Mouse (Mus musculus) heart, embryonic 14.5 days (tissue): ENCODE measurements at regions not wholly inside any gene's neighbourhood (a gene's known extent, or its start where the extent isn't known, plus 50 kb on each side); places are given as distances from the start of the nearest gene placed in this dataset.

ENCODE experiments used
- ATAC-seq: fragments of 200-750 bp; cut with Nextera tagmentation; 2 replicates; pipeline ENCODE4 v1.8.0; 2017; ENCODE audit warnings: low read depth, moderate TSS enrichment; ENCODE audit not compliant: insufficient number of reproducible peaks, insufficient read depth, low FRiP score
- H3K27ac ChIP-seq, 2 experiments: fragments of 200-500 bp in 1 of 2; fragments of 300-500 bp in 1 of 2; sonication (generic) in 1 of 2; replicated peaks in 1 of 2; 2 replicates each; pipeline ENCODE4 v1.5.1; 2012 to 2014; ENCODE audit warnings: low read depth in 2 of 2, low read length in 2 of 2, control low read depth in 1 of 2, mild to moderate bottlenecking in 1 of 2, mixed read lengths in 1 of 2; ENCODE audit not compliant: control insufficient read depth in 1 of 2, insufficient read depth in 1 of 2
- H3K27me3 ChIP-seq: fragments of 300-500 bp; sonication (generic); 2 replicates; pipeline ENCODE4 v1.6.1; 2014; ENCODE audit warnings: mild to moderate bottlenecking, low read length, control low read depth; ENCODE audit not compliant: control insufficient read depth, insufficient read depth
- H3K36me3 ChIP-seq: fragments of 300-500 bp; sonication (generic); 2 replicates; pipeline ENCODE4 v1.6.1; 2014; ENCODE audit warnings: mild to moderate bottlenecking, control low read depth, low read length, mixed read lengths; ENCODE audit not compliant: control insufficient read depth, insufficient read depth
- H3K4me1 ChIP-seq, 2 experiments: fragments of 200-500 bp in 1 of 2; fragments of 300-500 bp in 1 of 2; sonication (generic) in 1 of 2; 2 replicates each; pipeline ENCODE4 v1.6.1; 2012 to 2014; ENCODE audit warnings: low read length in 2 of 2, control low read depth in 1 of 2, mixed read lengths in 1 of 2; ENCODE audit not compliant: control insufficient read depth in 2 of 2, insufficient read depth in 2 of 2
- H3K4me2 ChIP-seq: fragments of 300-500 bp; sonication (generic); 2 replicates; pipeline ENCODE4 v1.6.1; 2014; ENCODE audit warnings: mild to moderate bottlenecking, low read length
- H3K4me3 ChIP-seq, 2 experiments: fragments of 200-500 bp in 1 of 2; fragments of 300-500 bp in 1 of 2; sonication (generic) in 1 of 2; 2 replicates each; pipeline ENCODE4 v1.5.1; 2012 to 2014; ENCODE audit warnings: low read length in 2 of 2, mild to moderate bottlenecking in 2 of 2, control low read depth in 1 of 2, low read depth in 1 of 2, moderate library complexity in 1 of 2; ENCODE audit not compliant: control insufficient read depth in 1 of 2, insufficient read depth in 1 of 2
- H3K9ac ChIP-seq: fragments of 300-500 bp; sonication (generic); 2 replicates; pipeline ENCODE4 v1.6.1; 2014; ENCODE audit warnings: mild to moderate bottlenecking, low read length
- H3K9me3 ChIP-seq: fragments of 300-500 bp; sonication (generic); 2 replicates; pipeline ENCODE4 v1.6.1; 2016; ENCODE audit warnings: low read length, control low read depth; ENCODE audit not compliant: control insufficient read depth
- WGBS: fragments of 180-500 bp; shearing (Covaris S2); extraction: QIAGEN DNeasy Blood & Tissue Kit; methylation state at CpG from one replicate; pipeline ENCODE4 v1.1.7; 2014; 5-methylcytosine and 5-hydroxymethylcytosine counted together

- no peak for ATAC-seq
- no peak overlapping the region for H3K4me3 ChIP-seq
- H3K4me1 ChIP-seq, result no peaks in the 10 kb centered on the region
- no peaks in the 10 kb centered on the region for H3K9me3 ChIP-seq
- no peaks in the 10 kb centered on the region for H3K36me3 ChIP-seq
- H3K9ac ChIP-seq, result no peak overlapping the region
- no peaks in the 10 kb centered on the region for H3K27me3 ChIP-seq
- WGBS, result 74% methylated on average over 14 of the region's 14 CpGs
- H3K4me2 ChIP-seq, result no peak overlapping the region
- no peak overlapping the region for H3K27ac ChIP-seq
Observed at GRCm38 (mm10) chr10:95032760-95033716, 88.4 kb upstream of the Plxnc1 start.

DNA sequence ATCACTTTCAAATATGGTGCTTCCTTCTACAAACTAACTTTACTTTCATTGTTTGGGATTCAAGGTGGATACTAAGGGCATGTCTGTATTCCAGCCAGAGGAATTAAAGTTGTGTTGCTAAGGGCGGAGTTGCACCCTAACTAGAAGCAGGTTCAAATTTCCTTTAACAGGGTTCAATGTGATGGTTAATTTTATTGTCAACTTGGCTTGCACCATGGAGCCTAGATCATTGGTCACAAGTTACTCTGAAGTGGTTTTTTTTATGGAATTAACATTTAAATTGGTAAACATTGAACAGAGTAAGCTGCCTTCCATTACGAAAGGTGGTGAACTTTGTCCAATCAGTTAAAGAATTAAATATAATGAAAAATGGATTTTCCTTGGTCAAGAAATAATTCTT, 86.7 kb upstream of the Plxnc1 start:
- ATAC-seq, result no peak
- Histone ChIP-seq H3K4me1 (no peaks in the 10 kb centered on the region), H3K36me3 (no peaks in the 10 kb centered on the region), H3K4me3 (no peak overlapping the region), H3K4me2 (no peak overlapping the region), H3K27ac (no peak overlapping the region), H3K9ac (no peak overlapping the region), H3K27me3 (no peaks in the 10 kb centered on the region), H3K9me3 (no peaks in the 10 kb centered on the region)
- WGBS, result 91% methylated on average over 2 of the region's 2 CpGs

GRCm38 (mm10) chr10:95030801-95031200, 86.2 kb upstream of the Plxnc1 start:
- H3K9ac ChIP-seq, result no peak overlapping the region
- H3K36me3 ChIP-seq, result no peaks in the 10 kb centered on the region
- no peaks in the 10 kb centered on the region for H3K27me3 ChIP-seq
- H3K27ac ChIP-seq, result no peak overlapping the region
- H3K4me1 ChIP-seq, result no peaks in the 10 kb centered on the region
- H3K4me3 ChIP-seq, result no peak overlapping the region
- ATAC-seq, result no peak
- 71% methylated on average over 5 of the region's 5 CpGs for WGBS
- no peaks in the 10 kb centered on the region for H3K9me3 ChIP-seq
- no peak overlapping the region for H3K4me2 ChIP-seq

DNA sequence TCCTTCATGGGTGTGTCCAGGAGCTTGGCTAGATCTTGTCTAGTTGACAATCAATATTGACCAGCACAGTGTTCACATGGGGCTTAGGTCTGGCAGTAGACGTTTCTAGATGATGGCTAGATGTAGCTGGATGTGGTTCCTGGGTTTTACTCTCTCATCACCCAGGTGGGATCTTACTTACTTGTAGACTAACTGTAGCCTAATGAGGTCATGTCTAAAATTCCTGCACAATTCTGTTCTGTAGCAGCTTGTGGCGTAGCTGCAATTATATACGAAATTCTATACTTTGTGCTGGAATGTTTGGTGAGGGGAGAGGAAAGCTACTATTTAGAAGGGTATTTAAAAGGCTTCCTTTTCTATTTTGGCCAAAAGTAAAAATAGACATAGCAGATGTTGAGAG, 84.9 kb upstream of the Plxnc1 start:
- 70% methylated on average over 3 of the region's 3 CpGs for WGBS
- Histone ChIP-seq H3K9ac (no peak overlapping the region), H3K4me3 (no peak overlapping the region), H3K4me2 (no peak overlapping the region), H3K27ac (no peak overlapping the region), H3K27me3 (no peaks in the 10 kb centered on the region), H3K9me3 (no peaks in the 10 kb centered on the region), H3K36me3 (no peaks in the 10 kb centered on the region), H3K4me1 (no peaks in the 10 kb centered on the region)
- ATAC-seq, result no peak

DNA sequence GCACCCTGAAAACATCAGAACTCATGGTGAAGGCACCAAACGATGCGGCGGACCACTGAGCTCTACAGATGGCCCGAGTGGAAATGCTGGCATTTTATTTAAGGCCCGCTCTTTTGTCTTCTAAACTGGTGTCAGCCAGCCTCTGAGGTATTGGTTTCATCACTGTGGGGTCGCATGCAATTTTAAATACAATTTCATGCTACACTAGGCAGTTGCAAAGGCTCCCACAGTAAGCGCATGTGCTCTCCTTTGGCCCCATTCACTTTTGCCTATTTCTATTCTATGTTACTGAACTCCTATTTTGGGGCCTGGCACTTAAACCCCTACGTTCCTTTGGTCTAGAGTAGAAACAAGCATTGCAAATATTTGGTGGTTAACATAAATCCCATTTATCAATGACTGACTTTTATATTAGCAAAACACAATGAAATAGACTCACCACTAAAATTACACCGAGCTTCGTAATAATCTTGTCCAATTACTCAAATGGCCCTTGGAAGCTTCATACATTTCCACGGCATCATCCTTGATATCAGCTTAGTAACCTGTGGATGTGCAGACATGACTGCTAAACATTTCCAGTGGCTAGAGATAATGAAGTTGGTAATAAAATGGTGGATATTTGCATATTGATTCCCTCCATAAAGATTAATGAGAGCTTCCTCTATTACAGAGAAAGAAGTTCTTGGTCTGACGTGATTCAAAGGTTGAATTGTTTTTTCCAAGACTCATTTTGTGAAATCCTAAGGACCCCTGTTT, 81.1 kb upstream of the Plxnc1 start:
- no peak overlapping the region for H3K27ac ChIP-seq
- no peaks in the 10 kb centered on the region for H3K27me3 ChIP-seq
- WGBS, result 91% methylated on average over 12 of the region's 12 CpGs
- no peak overlapping the region for H3K4me3 ChIP-seq
- ATAC-seq, result no peak
- no peak overlapping the region for H3K4me2 ChIP-seq
- no peaks in the 10 kb centered on the region for H3K4me1 ChIP-seq
- H3K9me3 ChIP-seq, result no peaks in the 10 kb centered on the region
- H3K9ac ChIP-seq, result no peak overlapping the region
- H3K36me3 ChIP-seq, result no peaks in the 10 kb centered on the region

DNA sequence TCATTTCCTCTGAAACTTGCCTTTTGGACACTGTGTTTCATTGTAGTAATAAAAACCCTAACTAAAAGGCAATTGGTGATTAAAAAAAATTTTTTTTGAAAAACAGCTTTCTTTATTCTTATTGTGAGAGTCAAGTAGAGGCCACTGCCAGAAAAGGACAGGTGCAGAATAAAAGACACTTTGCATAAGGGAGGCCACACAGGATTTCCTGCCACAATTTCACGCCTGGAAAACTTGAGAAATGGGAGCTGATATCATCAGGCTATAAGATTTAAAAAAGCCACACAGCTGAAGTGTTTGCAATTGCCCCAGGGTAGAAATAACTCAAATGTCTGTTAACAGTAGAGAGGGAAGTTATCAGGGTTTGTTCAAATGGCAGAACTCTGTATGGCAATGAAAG, 76.6 kb upstream of the Plxnc1 start:
- Histone ChIP-seq H3K9me3 (no peaks in the 10 kb centered on the region), H3K4me3 (no peak overlapping the region), H3K4me1 (no peaks in the 10 kb centered on the region), H3K4me2 (no peak overlapping the region), H3K36me3 (no peaks in the 10 kb centered on the region), H3K9ac (no peak overlapping the region), H3K27me3 (no peaks in the 10 kb centered on the region), H3K27ac (no peak overlapping the region)
- WGBS, result 51% methylated on average over 1 of the region's 1 CpGs
- no peak for ATAC-seq

DNA sequence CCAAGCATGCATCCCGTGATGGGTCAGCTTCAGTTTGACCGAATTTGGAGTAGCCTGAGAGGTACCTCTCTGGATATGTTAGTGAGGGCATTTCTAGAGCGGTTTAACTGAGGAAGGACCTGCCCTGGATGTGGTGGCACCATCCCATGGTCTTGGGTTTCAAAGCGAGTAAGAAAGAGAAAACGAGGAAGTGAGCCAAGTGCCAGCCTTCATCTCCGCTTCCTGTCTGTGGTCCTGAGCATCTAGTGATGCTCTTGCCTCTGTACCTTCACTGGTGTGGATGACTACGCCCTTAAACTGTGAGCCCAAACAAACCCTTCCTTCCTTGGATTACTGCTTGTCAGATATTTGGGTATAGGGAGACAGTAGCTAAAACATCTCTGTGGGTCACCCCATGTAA, 72.3 kb upstream of the Plxnc1 start:
- no peaks in the 10 kb centered on the region for H3K36me3 ChIP-seq
- H3K4me3 ChIP-seq, result no peak overlapping the region
- peaks cover 7 to 8% of the 10 kb centered on the region in 2 experiments for H3K4me1 ChIP-seq
- no peaks in the 10 kb centered on the region for H3K9me3 ChIP-seq
- no peaks in the 10 kb centered on the region for H3K27me3 ChIP-seq
- 88% methylated on average over 7 of the region's 7 CpGs for WGBS
- no peak overlapping the region for H3K4me2 ChIP-seq
- H3K9ac ChIP-seq, result no peak overlapping the region
- no peak for ATAC-seq
- no peak overlapping the region for H3K27ac ChIP-seq
